ENCODE assay signal across 9 mouse cellular contexts in the genomic region with DNA sequence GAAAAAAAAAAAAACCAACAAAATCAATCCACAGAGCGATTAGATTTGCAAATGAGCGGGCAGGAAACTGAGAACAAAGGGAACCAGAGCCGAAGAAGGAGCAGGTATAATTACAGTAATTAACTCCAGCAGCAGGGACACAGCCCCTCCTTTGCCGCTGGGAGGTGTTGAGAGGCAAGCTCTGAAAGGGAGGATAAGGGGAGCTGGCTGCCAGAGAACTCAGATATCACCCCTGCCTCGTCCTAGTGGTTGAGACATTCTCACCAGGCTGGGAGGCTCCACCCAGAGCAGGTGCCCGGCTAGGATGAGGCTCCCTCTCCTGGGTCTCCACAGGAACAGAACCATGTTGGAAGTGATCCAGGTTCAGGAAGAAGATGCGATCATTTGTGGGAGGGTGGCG.
DNase-seq lines count a peak whose midpoint lies in the region; ATAC-seq and TF ChIP-seq lines count a peak whose summit lies in the region.
"Had no signal": no experiment of that assay in that cellular context is flagged by ENCODE, and none has a peak within 500 bp of the region (broad histone marks: within the 10 kb centered on the region; RNA-seq: fewer than 3 reads in every experiment).

No protein-coding gene starts in this region.

- H3K4me2 ChIP-seq in kidney, embryonic 14.5 days (replicated peaks; ENCODE audit: low read depth, low read length): no peak overlapping the region
- no peak overlapping the region for H3K4me2 ChIP-seq in embryonic facial prominence, embryonic 15.5 days (replicated peaks)

- H3K27ac ChIP-seq in kidney, embryonic 14.5 days (ENCODE audit: low read depth, low read length): no peak overlapping the region
- H3K27ac ChIP-seq in embryonic facial prominence, embryonic 15.5 days (replicated peaks): no peak overlapping the region
- H3K27ac ChIP-seq in olfactory bulb, adult 2 months (ENCODE audit: insufficient read depth, low read depth, low read length): peak overlapping the region; percentile 86
- H3K27ac ChIP-seq: macrophage had no signal

- peak; percentile 55; the same call in 1 of the 2 replicates for ATAC-seq in kidney, embryonic 14.5 days (ENCODE audit: low FRiP score, low TSS enrichment)
- ATAC-seq in embryonic facial prominence, embryonic 15.5 days (ENCODE audit: insufficient number of reproducible peaks, low FRiP score, low TSS enrichment, low read depth): peak; percentile 90

- TF ChIP-seq POLR2A in olfactory bulb, adult 2 months (IDR thresholded peaks at IDR 0.05; ENCODE audit: insufficient read depth, low read depth, low read length): no peak

- no peak overlapping the region for H3K9ac ChIP-seq in kidney, embryonic 14.5 days (ENCODE audit: low read depth, low read length)
- H3K9ac ChIP-seq in embryonic facial prominence, embryonic 15.5 days: no peak overlapping the region

- WGBS in kidney, embryonic 14.5 days: 10% methylated on average over 8 of the region's 8 CpGs
- 13% methylated on average over 8 of the region's 8 CpGs for WGBS in embryonic facial prominence, embryonic 15.5 days
- 6% methylated on average over 8 of the region's 8 CpGs for WGBS in olfactory bulb, adult 2 months

- no peaks in the 10 kb centered on the region for H3K27me3 ChIP-seq in kidney, embryonic 14.5 days (ENCODE audit: control insufficient read depth, insufficient read depth, low read length)
- H3K27me3 ChIP-seq in embryonic facial prominence, embryonic 15.5 days: no peaks in the 10 kb centered on the region

- no peak for DNase-seq in kidney, adult 18-20 months
- DNase-seq in kidney, postnatal 4 days: peak; percentile 3 to 14
- DNase-seq in lung, postnatal 10 days: no peak
- DNase-seq in thymus, postnatal 25 days: no peak
- DNase-seq in urinary bladder, postnatal 10 days (ENCODE audit: low spot score): no peak

- no peak overlapping the region for H3K4me3 ChIP-seq in kidney, embryonic 14.5 days (ENCODE audit: low read length)
- H3K4me3 ChIP-seq in embryonic facial prominence, embryonic 15.5 days (replicated peaks): no peak overlapping the region
- H3K4me3 ChIP-seq in olfactory bulb, adult 2 months (ENCODE audit: insufficient read depth, low read depth, low read length): no peak overlapping the region

- H3K9me3 ChIP-seq in kidney, embryonic 14.5 days (ENCODE audit: control insufficient read depth, low read length): no peaks in the 10 kb centered on the region
- no peaks in the 10 kb centered on the region for H3K9me3 ChIP-seq in embryonic facial prominence, embryonic 15.5 days (replicated peaks)

- TF ChIP-seq CTCF in olfactory bulb, adult 2 months (IDR thresholded peaks at IDR 0.05; ENCODE audit: insufficient read depth, low read depth, low read length): no peak

- no peaks in the 10 kb centered on the region for H3K4me1 ChIP-seq in kidney, embryonic 14.5 days (ENCODE audit: control insufficient read depth, insufficient read depth, low read length)
- no peaks in the 10 kb centered on the region for H3K4me1 ChIP-seq in embryonic facial prominence, embryonic 15.5 days
- H3K4me1 ChIP-seq in olfactory bulb, adult 2 months (ENCODE audit: control insufficient read depth, insufficient read depth, low read length): peaks cover 14% of the 10 kb centered on the region

- no peaks in the 10 kb centered on the region for H3K36me3 ChIP-seq in kidney, embryonic 14.5 days (ENCODE audit: control insufficient read depth, insufficient read depth, low read length)
- no peaks in the 10 kb centered on the region for H3K36me3 ChIP-seq in embryonic facial prominence, embryonic 15.5 days

Comparison
In these comparisons a context has a peak if more than half of its experiments do, and no peak if none do; other contexts are left out.
1. DNase-seq: peak in kidney, postnatal 4 days (2 of 2); none in kidney, adult 18-20 months (single experiment), lung, postnatal 10 days (single experiment), thymus, postnatal 25 days (single experiment) and urinary bladder, postnatal 10 days (single experiment).